Mouse (Mus musculus) spleen, postnatal 10 days (tissue): ENCODE data around the gene Dync1i2.

ENCODE experiments used
- DNase-seq, 2 experiments: peaks; one replicate each; pipeline ENCODE4 v3.0.0; 2021 to 2022; ENCODE audit warnings: low spot score in 2 of 2

The Dync1i2 gene

GRCm38 (mm10) chr2:71269332-71269731, 57.8 kb downstream of the Dync1i2 start:
- DNase-seq = no peak

GRCm38 (mm10) chr2:71270085-71270484, 58.6 kb downstream of the Dync1i2 start:
- no peak for DNase-seq

GRCm38 (mm10) chr2:71273955-71274679, 62.6 kb downstream of the Dync1i2 start:
- peak in 1 of 2 experiments; percentile 52 for DNase-seq

GRCm38 (mm10) chr2:71275734-71276133, 64.2 kb downstream of the Dync1i2 start:
- no peak for DNase-seq

GRCm38 (mm10) chr2:71278791-71279775, 67.6 kb downstream of the Dync1i2 start:
- DNase-seq = no peak

- no peak for DNase-seq
Measured at GRCm38 (mm10) chr2:71281981-71282380, 70.5 kb downstream of the Dync1i2 start.

GRCm38 (mm10) chr2:71290107-71290775, 78.7 kb downstream of the Dync1i2 start:
- DNase-seq = no peak

- no peak for DNase-seq
Measured at GRCm38 (mm10) chr2:71291566-71291965, 80.1 kb downstream of the Dync1i2 start.

GRCm38 (mm10) chr2:71293983-71294382, 82.5 kb downstream of the Dync1i2 start:
- no peak for DNase-seq

- DNase-seq = no peak
Measured at GRCm38 (mm10) chr2:71294489-71294888, 83.0 kb downstream of the Dync1i2 start.

- DNase-seq = no peak
Measured at GRCm38 (mm10) chr2:71295844-71296243, 84.3 kb downstream of the Dync1i2 start.

- DNase-seq = no peak
Measured at GRCm38 (mm10) chr2:71297501-71297900, 86.0 kb downstream of the Dync1i2 start.

- peak in 1 of 2 experiments; percentile 34 for DNase-seq
Measured at GRCm38 (mm10) chr2:71298729-71299128, 87.2 kb downstream of the Dync1i2 start.

- DNase-seq = no peak
Measured at GRCm38 (mm10) chr2:71302156-71302663, 90.7 kb downstream of the Dync1i2 start.

GRCm38 (mm10) chr2:71303221-71303620, 91.7 kb downstream of the Dync1i2 start:
- DNase-seq = no peak

- DNase-seq = no peak
Measured at GRCm38 (mm10) chr2:71304821-71305220, 93.3 kb downstream of the Dync1i2 start.

- no peak for DNase-seq
Measured at GRCm38 (mm10) chr2:71306357-71306756, 94.9 kb downstream of the Dync1i2 start.

GRCm38 (mm10) chr2:71309726-71310125, 98.2 kb downstream of the Dync1i2 start:
- no peak for DNase-seq

- no peak for DNase-seq
Measured at GRCm38 (mm10) chr2:71312067-71312466, 100.6 kb downstream of the Dync1i2 start.
